Mouse (Mus musculus) E14TG2a.4 (cell line): Measurements from ENCODE around the gene Ccser1.

ENCODE experiments used
- CTCF ChIP-seq: conservative IDR thresholded peaks from 2 replicates; pipeline ENCODE4 v1.5.1; 2014; ENCODE audit warnings: low read length
- NANOG ChIP-seq: IDR thresholded peaks from 2 replicates; pipeline ENCODE4 v1.6.1; 2014; ENCODE audit warnings: borderline replicate concordance, low read length, mixed read lengths

DNA sequence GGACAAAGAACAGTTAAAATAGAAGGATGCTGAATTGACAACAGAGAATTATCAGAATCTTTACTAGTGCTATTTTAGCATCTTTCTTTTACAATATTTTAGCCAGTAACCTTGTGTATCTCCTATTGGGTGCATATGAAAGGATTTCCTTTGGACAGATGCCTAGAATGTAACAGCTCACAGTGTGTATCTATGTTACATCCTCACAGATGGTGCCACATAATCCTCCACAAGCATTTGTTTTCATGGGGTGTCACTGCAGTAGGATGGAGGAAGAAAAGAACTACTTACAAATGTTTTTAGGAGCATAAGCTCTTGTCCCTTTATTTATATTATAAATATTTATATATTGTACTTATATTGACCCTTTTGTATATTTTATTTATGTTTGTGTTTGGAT lies 360.6 kb downstream of the Ccser1 start:
- TF ChIP-seq CTCF = no peak
- no peak for TF ChIP-seq NANOG
